Mouse (Mus musculus) large intestine, adult 2 months (tissue): ENCODE results near the gene Cuzd1. TPM values are rescaled to one million over a fixed set of nuclear protein-coding genes. Genes with fewer than 3 reads are reported as not detected.

Experiments used
- DNase-seq: peaks from one replicate; pipeline ENCODE4 v3.0.0-alpha.2; 2012; ENCODE audit warnings: low read depth, low spot score
- WGBS: fragments of 180-500 bp; shearing (Covaris S2); methylation state at CpG from one replicate; pipeline ENCODE4 v1.1.7; 2018; 5-methylcytosine and 5-hydroxymethylcytosine counted together
- polyA plus RNA-seq: library from polyadenylated mRNA; depleted of rRNA; stranded (reverse); fragments of >200 nt; gene quantifications from 2 replicates; pipeline ENCODE4 v1.2.3, GENCODE M21; 2012; rRNA removed

The Cuzd1 gene
- polyA plus RNA-seq: 0.10 and 0.56 TPM in 2 replicates

GRCm38 (mm10) chr7:131322192-131322591 is at the start of gene Cuzd1:
Gene Cuzd1 (minus strand): TSS chr7:131322292.
- DNase-seq: no peak
- WGBS: 60% methylated on average over 2 of the region's 2 CpGs

DNA sequence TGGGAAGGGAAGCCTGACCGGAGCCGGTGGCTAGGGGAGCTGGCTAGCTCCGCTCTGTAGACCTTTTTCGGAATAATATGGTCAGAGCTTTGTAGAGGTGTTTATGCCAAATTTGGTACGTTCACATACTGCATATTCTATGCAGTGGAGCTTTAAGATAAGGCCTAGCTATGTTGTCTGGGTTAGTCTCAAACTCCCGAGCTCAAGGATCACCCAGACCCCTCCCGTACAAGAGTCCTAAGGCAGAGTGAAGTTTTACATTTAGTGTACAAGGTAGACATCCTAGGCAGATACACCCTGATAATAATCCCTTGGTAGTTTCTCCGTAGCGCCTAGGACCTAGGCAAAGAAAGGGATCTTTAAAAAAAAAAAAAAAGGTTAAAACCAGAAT is 49.4 kb upstream of the Cuzd1 start:
- no peak for DNase-seq
- 8% methylated on average over 9 of the region's 9 CpGs for WGBS

GRCm38 (mm10) chr7:131370648-131371469 is 48.8 kb upstream of the Cuzd1 start, which contains the start of gene Pstk:
Gene Pstk (plus strand): TSS chr7:131371141.
- 4% methylated on average over 47 of the region's 47 CpGs for WGBS
- peak; percentile 75 for DNase-seq

DNA sequence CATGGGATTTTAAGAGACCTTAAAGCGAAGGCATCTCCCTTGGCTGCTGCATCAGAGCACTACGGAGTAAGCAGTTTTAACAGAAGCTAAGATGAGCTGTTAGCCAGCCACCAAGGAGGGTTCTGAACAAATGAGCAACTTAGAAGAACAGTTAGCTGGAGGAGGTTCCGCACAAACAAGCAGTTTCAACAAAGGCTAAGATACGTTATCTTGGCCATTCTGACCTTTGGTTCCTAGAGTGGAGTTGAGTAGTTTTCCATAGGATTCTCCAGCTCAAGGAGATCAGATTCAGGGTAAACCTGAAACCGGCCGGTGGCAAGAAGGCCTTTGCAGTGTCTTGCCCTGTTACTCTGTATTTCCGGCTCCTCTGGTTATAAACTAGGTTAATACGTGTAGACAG is 42.0 kb upstream of the Cuzd1 start:
- DNase-seq: no peak
- 93% methylated on average over 8 of the region's 8 CpGs for WGBS

- under 1% methylated on average over 55 of the region's 55 CpGs for WGBS
- peak; percentile 97 for DNase-seq
Observed at GRCm38 (mm10) chr7:131362615-131363300, 40.7 kb upstream of the Cuzd1 start, which contains the start of gene 2310057M21Rik. Gene 2310057M21Rik (minus strand): TSS chr7:131362759.

GRCm38 (mm10) chr7:131362269-131362614 is 40.1 kb upstream of the Cuzd1 start:
- WGBS: 1% methylated on average over 35 of the region's 35 CpGs
- no peak for DNase-seq

DNA sequence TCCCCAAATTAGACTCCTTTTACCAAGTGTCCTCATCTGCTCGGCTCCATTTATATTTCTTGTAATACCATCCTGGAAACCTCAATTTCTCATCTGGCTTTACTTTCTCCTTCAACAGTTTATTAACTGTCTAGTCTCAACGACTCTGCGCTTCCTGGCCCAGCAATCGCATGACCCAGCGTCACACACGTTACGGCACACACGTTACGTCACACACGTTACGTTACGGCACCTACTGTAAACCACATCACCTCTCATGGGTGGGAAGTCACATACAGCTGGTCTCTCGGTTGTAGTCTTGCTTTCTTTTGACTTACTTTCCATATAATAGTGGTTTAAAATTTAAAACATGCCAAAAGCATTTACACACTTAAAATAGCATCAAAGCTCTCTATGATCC is 34.0 kb upstream of the Cuzd1 start:
- WGBS: 95% methylated on average over 13 of the region's 13 CpGs
- no peak for DNase-seq

DNA sequence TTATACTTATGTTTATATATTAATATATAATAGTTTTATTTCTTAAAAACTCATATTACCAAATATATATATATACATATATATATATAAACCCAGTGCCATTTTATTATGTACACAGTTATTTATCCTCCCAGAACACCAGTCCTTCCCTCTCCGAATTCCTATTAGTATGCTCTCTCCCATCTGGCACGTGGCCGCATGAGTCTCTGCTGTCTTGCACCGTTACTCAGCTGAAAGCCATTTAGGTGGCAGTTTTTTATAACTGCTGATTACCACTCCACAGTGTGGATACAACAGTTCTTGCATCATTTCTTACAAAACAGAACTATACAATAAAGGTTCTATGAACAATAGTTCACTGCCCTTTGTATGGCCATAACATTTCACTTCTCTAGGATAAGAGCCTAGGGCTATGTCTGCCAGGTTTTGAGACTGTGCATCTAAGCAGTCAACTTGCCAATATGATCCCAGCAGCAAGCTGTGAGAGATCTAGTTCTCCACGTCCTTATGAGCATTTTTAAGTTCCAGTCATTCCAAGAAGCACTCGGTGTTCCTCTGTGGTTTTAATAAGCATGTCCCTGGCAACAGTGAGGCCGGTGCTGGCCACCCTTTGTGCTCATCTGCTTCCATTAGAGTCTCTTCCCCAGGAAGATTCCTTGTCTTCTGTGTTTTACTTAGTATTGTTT is 23.9 kb upstream of the Cuzd1 start:
- 68% methylated on average over 7 of the region's 7 CpGs for WGBS
- DNase-seq: no peak

- WGBS: 63% methylated on average over 8 of the region's 8 CpGs
- no peak for DNase-seq
Observed at GRCm38 (mm10) chr7:131337502-131338068, 15.5 kb upstream of the Cuzd1 start.

DNA sequence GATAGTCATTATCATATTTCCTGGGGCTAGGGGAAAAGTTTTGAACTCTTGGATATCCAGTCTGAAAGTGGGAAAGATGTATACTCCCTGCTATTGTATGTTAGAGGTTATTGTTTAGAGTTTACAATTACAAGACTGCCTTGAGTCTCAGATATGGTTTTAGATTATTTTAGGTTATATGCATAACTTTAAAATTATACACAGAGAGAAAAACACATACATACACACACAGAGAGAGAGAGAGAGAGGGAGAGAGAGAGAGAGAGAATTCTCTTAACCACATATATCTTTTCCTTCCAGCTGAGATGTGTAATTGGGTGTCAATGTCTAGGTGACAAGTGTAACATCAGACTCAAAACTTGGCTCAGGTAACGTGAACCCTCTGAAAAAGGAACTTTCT is 11.5 kb upstream of the Cuzd1 start, which contains the start of gene Fam24a:
Fam24a (plus strand) TSS at position 301 of the 400 bp plus-strand sequence.
- WGBS: 45% methylated on average over 1 of the region's 1 CpGs
- no peak for DNase-seq

- DNase-seq: no peak
- 60% methylated on average over 2 of the region's 2 CpGs for WGBS
Observed at GRCm38 (mm10) chr7:131331688-131332087, 9.6 kb upstream of the Cuzd1 start.

DNA sequence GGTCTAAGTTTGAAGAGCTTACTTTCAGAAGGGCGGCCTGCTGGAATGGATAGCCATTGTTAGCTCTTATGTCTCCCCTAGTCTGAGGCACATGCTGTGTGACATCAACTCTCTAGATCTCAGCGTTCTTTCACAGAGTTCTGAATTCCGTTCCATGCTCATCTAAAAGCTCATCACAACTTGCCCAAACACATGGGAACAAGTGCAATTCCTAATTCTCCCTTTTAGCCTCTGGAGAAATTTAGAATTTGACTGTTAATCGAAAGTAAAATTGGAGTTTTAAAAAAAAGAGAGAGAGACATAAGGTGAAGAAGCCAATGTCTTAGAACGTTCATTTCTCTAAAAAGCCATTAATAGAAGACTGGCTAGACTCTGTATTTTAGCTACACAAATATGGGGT is 7.3 kb upstream of the Cuzd1 start, which contains the start of gene Fam24b:
Fam24b (minus strand) TSS at position 101 of the 400 bp plus-strand sequence.
- no peak for DNase-seq
- WGBS: 93% methylated on average over 5 of the region's 5 CpGs

GRCm38 (mm10) chr7:131327054-131327453 is 5.0 kb upstream of the Cuzd1 start:
- no peak for DNase-seq
- WGBS: 83% methylated on average over 5 of the region's 5 CpGs

DNA sequence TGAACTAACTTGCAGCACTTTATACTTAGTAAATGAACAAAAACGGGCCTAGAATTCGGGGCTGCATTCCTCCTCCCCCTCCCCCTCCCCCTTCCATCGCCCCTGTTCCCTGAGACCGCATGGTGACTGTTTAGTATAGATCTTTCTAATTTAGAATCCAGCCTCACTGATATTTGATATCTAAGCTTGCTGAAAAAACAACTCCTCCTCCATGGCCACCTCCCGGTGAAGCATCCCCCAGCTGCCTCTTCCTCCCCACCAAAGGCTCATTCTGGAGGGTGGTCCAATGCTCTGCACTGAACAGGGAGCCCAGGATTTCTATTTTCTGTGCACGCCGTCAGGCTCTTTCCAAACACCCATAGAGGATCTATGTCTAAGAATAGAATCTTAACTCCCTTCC is 3.8 kb downstream of the Cuzd1 start:
- 80% methylated on average over 5 of the region's 7 CpGs for WGBS

GRCm38 (mm10) chr7:131317587-131317986 is 4.5 kb downstream of the Cuzd1 start:
- no peak for DNase-seq
- WGBS: 64% methylated on average over 12 of the region's 12 CpGs

More for the DNA sequence above, 3.8 kb downstream of the Cuzd1 start:
- DNase-seq: no peak

- DNase-seq: no peak
- 75% methylated on average over 7 of the region's 7 CpGs for WGBS
Observed at GRCm38 (mm10) chr7:131314493-131314892, 7.6 kb downstream of the Cuzd1 start.

DNA sequence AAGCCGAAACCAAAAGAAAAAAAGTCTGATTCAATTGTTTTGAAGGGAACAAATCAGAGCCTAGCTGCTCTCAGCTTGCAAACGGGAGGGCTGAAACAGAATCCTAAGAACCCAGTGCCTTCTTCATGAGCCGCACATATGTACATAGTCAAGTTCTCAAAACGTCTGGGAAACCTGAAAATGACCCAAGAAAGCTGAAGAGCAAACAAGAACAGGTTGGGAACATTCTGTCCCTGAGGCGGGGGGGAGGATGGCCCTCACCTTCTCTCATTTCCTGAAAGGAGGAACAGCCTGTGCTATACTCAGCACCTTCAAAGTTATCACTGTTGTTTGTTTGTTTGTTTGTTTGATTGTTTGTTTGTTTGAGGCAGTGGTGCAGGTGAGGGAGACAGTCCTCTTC is 15.4 kb downstream of the Cuzd1 start:
- no peak for DNase-seq
- WGBS: 61% methylated on average over 5 of the region's 5 CpGs

DNA sequence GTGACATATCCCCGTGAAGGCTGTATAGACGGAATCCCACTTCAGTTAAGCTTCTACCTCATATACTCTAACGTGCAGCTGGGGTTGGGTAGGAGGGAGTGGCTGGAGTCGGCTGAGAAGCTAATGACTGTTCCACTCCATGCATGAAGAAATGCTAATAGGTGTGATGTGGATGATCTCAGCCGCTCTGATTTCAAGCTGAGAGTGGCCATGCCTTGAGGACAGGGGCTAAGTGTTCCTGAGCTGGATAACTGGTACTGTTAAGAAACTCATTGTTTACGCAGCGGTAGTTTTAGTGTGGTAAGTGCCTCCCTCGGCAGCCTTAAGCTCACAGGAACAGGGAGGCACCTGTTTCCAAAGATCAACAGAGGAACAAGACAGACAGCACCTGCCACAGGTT is 18.8 kb downstream of the Cuzd1 start:
- no peak for DNase-seq

GRCm38 (mm10) chr7:131297151-131297550 is 24.9 kb downstream of the Cuzd1 start:
- 64% methylated on average over 8 of the region's 8 CpGs for WGBS
- DNase-seq: no peak

More for the DNA sequence above, 18.8 kb downstream of the Cuzd1 start:
- 32% methylated on average over 8 of the region's 8 CpGs for WGBS

GRCm38 (mm10) chr7:131265851-131266250 is 56.2 kb downstream of the Cuzd1 start:
- no peak for DNase-seq
- WGBS: 51% methylated on average over 4 of the region's 4 CpGs
